Mouse (Mus musculus) midbrain, embryonic 15.5 days (tissue): ENCODE data around the gene Abr. TPM values are rescaled to one million over a fixed set of nuclear protein-coding genes. Genes with fewer than 3 reads are reported as not detected.

Source experiments
- ATAC-seq: fragments of 200-750 bp; cut with Nextera tagmentation; replicated peaks from 2 replicates; pipeline ENCODE4 v1.8.0; 2017; ENCODE audit warnings: moderate TSS enrichment
- H3K27ac ChIP-seq: fragments of 300-500 bp; sonication (generic); 2 replicates; pipeline ENCODE4 v1.5.1; 2015; ENCODE audit warnings: mild to moderate bottlenecking, inconsistent platforms
- H3K27me3 ChIP-seq: fragments of 300-500 bp; sonication (generic); replicated peaks from 2 replicates; pipeline ENCODE4 v1.6.1; 2015; ENCODE audit warnings: inconsistent platforms
- H3K36me3 ChIP-seq: fragments of 300-500 bp; sonication (generic); replicated peaks from 2 replicates; pipeline ENCODE4 v1.6.1; 2015; ENCODE audit warnings: inconsistent platforms
- H3K4me1 ChIP-seq: fragments of 300-500 bp; sonication (generic); 2 replicates; pipeline ENCODE4 v1.6.1; 2015; ENCODE audit warnings: inconsistent platforms
- H3K4me2 ChIP-seq: fragments of 300-500 bp; sonication (generic); 2 replicates; pipeline ENCODE4 v1.6.1; 2015; ENCODE audit warnings: inconsistent platforms, mild to moderate bottlenecking, moderate library complexity
- H3K4me3 ChIP-seq: fragments of 300-500 bp; sonication (generic); 2 replicates; pipeline ENCODE4 v1.5.1; 2015; ENCODE audit warnings: mild to moderate bottlenecking, inconsistent platforms
- H3K9ac ChIP-seq: fragments of 300-500 bp; sonication (generic); 2 replicates; pipeline ENCODE4 v1.6.1; 2015; ENCODE audit warnings: mild to moderate bottlenecking, inconsistent platforms
- H3K9me3 ChIP-seq: fragments of 300-500 bp; sonication (generic); 2 replicates; pipeline ENCODE4 v1.6.1; 2016; ENCODE audit warnings: inconsistent platforms
- WGBS: fragments of 180-500 bp; shearing (Covaris S2); methylation state at CpG from one replicate; pipeline ENCODE4 v1.1.7; 2015; ENCODE audit warnings: mixed read lengths; 5-methylcytosine and 5-hydroxymethylcytosine counted together
- polyA plus RNA-seq: library from polyadenylated mRNA; unstranded; fragments of >200 nt; fragmentation: Nextera tagmentation; extraction: Ambion mirVana; gene quantifications from 2 replicates; pipeline ENCODE4 v1.2.1, GENCODE M21; 2015

The Abr gene
- polyA plus RNA-seq, 1 experiment from 2014 or later: 127 TPM

DNA sequence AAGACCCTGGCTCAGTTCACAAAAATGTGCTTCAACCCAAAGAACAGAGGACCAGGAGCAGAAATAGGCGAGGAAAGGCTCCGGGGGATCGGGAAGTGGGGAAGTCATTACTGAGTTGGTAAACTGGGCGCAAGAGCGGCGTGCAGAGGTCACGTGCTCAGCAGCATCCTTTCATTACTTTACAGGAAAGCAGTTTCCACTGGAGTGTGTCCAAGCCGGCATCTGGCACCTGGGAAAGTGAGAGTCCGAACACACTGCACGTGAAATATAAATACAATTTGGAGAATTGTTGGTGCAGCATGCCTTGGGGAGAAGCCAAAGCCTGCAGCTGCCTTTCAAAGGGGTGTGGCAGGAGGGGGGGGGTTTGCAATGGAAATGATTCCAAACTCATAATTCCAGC is 220.7 kb downstream of the Abr start:
- 0 out of 2 replicates have a peak, but pooled peaks cover 7% of the 10 kb centered on the region for H3K27me3 ChIP-seq
- no peaks in the 10 kb centered on the region for H3K9me3 ChIP-seq
- H3K4me3 ChIP-seq: no peak overlapping the region
- H3K27ac ChIP-seq: no peak overlapping the region
- peaks cover 19% of the 10 kb centered on the region for H3K4me1 ChIP-seq
- ATAC-seq: no peak
- no peak overlapping the region for H3K9ac ChIP-seq
- H3K4me2 ChIP-seq: no peak overlapping the region
- 70% methylated on average over 10 of the region's 10 CpGs for WGBS
- no peaks in the 10 kb centered on the region for H3K36me3 ChIP-seq

DNA sequence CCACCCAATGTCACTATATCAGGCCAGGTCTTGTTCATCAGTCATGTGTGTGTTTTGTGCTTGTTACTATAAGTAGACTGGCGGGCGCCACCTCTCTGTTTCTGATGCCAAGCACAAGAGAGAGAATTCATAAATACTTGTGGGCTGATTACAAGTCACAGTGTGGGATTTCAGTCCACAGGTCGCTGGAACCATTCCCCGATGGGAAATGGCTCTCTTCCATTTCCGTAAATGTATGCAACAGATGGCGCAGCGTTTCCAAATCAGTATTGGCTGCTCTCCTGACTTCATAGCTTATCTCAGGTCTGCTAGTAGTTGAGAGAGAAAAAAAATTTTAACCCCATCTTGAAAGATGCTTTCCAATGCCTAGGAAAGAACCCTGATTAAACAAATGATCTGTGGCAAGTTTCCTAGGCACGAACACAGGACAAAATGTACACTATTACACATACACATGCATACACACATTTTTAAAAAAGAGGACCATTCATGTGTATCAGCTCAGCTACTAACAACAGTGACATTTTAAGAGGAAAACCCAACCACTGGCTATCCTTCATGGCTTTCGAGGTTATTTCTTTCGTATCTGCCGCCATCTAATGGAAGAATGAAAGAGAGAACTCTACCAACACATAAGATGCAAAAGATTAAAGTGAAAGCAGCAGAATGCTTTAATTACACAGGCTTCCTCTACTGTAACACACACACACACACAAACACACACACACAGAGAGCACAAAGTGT is 222.4 kb downstream of the Abr start:
- WGBS: 9% methylated on average over 11 of the region's 11 CpGs
- Histone ChIP-seq H3K4me2 (peak overlapping the region; percentile 95), H3K36me3 (no peaks in the 10 kb centered on the region), H3K27me3 (no peaks in the 10 kb centered on the region), H3K27ac (peak overlapping the region; percentile 83; the same call in 1 of the 2 replicates), H3K4me3 (peak overlapping the region; percentile 74; the same call in 1 of the 2 replicates), H3K4me1 (peaks cover 19% of the 10 kb centered on the region), H3K9ac (no peak overlapping the region; the same call in 1 of the 2 replicates), H3K9me3 (no peaks in the 10 kb centered on the region)
- 0 out of 2 replicates have a peak, but pooled peaks have one; percentile 35 for ATAC-seq

DNA sequence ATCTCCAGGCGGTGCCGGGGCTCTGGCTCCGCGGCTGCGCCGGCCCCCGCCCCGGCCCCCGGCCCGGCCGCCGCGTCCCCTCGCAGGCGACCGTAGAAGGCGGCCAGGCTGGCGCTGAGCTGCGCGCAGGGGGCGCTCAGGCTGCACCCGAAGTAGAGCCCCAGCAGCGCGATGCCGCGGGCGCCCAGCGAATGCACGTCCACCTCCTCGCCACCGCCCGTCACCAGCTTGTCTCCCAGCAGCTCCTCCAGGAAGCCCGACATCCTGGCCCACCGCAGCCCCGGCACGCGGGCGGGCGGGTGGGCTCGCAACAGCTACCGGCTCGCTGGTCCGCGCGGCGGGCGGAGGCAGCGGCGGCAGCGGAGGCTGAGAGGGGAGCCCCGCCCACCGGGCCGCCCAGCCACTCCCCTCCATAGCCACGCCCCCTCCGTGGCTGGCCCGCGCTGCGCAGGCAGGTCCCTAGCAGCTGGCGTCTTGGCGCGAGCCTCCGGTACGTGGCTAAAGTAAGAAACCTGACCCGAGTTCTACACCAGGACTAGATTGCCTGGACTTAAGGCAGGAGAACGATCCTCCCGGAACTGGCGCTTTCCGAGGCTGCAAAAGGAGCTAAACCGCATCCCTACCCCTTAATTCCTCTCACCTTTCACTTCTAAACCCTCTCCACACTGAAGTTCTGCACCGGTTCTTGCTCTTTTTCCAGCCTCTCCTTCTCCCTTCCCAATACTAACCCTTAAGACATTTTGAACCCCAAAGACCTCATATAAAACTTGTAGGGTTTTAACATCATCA is 223.1 kb downstream of the Abr start, which contains the start of gene Nxn:
Gene Nxn, minus strand, starts transcription at position 343 of the 789 bp plus-strand sequence.
- Histone ChIP-seq H3K9ac (peak within 1 kb of the TSS; percentile 61), H3K4me3 (peak within 1 kb of the TSS; percentile 74), H3K27ac (peak within 1 kb of the TSS; percentile 83), H3K4me2 (peak within 1 kb of the TSS; percentile 95), H3K36me3 (no peaks in the 10 kb centered on the region), H3K4me1 (peaks cover 19% of the 10 kb centered on the region), H3K27me3 (no peaks in the 10 kb centered on the region), H3K9me3 (no peaks in the 10 kb centered on the region)
- ATAC-seq: peak; percentile 88
- 0% methylated on average over 59 of the region's 70 CpGs for WGBS

DNA sequence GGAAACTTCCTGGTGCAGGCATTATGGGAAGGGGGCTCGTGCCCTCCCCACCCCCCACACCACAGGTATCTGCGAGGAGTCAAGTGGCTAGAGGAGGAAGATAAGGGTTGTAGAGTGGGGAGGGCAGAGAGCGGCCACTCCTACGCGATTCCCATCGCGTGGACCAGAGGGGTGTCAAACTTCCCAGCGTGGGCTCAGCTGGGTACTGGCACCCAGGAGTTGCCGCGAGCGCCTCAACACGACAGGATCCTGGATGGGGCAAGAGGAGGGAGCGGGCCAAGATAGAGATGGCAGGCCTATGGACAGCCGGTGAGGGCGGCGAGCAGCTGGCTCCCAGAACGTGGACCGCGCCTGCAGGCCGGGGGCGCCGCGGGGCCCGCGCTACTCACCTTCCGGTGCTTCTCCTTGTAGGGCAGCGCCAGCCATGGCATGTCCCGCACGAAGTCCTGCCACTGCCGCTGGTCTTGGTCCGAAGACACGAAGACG is 223.8 kb downstream of the Abr start:
- Histone ChIP-seq H3K4me1 (peaks cover 19% of the 10 kb centered on the region), H3K9me3 (no peaks in the 10 kb centered on the region), H3K27ac (peak overlapping the region; percentile 83), H3K36me3 (no peaks in the 10 kb centered on the region), H3K4me2 (peak overlapping the region; percentile 95), H3K27me3 (no peaks in the 10 kb centered on the region), H3K4me3 (peak overlapping the region; percentile 74), H3K9ac (peak overlapping the region; percentile 61)
- under 1% methylated on average over 33 of the region's 33 CpGs for WGBS
- ATAC-seq: peak; percentile 70

DNA sequence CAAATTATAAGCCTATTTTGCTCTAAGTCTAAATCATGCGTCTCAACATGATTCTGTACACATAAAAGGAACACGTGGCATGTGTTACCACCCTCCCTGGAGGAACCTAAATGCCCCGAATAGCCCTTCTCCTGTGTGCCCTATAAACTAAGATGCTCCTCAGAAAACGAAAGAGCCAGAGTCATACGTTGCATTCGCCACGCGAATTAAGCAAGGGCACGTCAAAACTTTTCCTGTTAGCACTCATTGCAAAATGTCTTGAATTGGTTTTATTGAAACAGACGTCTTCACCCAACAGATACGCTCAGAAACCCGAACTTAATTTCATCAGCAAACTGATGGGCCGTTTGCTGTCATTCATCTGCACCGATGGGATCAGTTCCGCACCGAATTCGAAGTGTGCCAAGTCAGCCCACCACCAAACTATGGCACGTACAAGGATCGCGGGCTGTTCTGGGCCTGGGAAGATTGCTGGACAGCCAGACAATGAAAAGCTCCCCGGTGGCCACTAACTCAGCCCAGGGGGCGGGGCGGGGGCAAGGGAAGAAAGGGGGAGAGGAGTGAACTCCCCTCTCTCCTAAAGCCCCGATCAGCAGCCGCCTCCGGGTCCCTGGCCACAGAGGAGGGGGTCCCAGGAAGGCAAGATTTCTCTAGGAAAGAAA is 224.3 kb downstream of the Abr start:
- H3K9ac ChIP-seq: peak overlapping the region; percentile 61
- under 1% methylated on average over 26 of the region's 26 CpGs for WGBS
- H3K4me2 ChIP-seq: peak overlapping the region; percentile 95
- no peaks in the 10 kb centered on the region for H3K27me3 ChIP-seq
- ATAC-seq: peak; percentile 24
- H3K36me3 ChIP-seq: no peaks in the 10 kb centered on the region
- H3K27ac ChIP-seq: peak overlapping the region; percentile 83
- H3K4me1 ChIP-seq: peaks cover 19% of the 10 kb centered on the region
- H3K4me3 ChIP-seq: peak overlapping the region; percentile 74
- H3K9me3 ChIP-seq: no peaks in the 10 kb centered on the region

DNA sequence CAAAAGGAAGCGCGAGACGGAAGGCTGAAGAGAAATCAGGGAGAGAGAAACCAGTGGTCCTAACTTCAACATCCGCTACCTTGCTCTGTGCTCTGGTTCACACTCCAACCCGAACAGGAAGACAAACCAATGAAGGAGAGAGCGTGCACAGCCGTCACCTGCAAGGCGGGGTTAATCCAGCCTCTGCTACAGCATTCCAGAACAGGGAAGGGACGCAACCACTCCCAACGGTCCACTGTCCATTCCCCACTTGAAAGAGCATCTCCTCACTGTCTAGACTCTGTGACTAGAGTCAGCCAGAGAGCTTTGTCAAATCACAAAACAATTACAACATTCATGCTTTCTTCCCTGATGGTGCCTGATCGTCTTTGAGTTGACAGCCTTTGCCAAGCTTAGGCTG is 229.1 kb downstream of the Abr start:
- WGBS: 90% methylated on average over 11 of the region's 11 CpGs
- Histone ChIP-seq H3K36me3 (no peaks in the 10 kb centered on the region), H3K9ac (no peak overlapping the region), H3K27me3 (no peaks in the 10 kb centered on the region), H3K4me1 (peaks cover 19% of the 10 kb centered on the region), H3K4me3 (no peak overlapping the region), H3K4me2 (no peak overlapping the region), H3K27ac (no peak overlapping the region), H3K9me3 (no peaks in the 10 kb centered on the region)
- ATAC-seq: no peak

DNA sequence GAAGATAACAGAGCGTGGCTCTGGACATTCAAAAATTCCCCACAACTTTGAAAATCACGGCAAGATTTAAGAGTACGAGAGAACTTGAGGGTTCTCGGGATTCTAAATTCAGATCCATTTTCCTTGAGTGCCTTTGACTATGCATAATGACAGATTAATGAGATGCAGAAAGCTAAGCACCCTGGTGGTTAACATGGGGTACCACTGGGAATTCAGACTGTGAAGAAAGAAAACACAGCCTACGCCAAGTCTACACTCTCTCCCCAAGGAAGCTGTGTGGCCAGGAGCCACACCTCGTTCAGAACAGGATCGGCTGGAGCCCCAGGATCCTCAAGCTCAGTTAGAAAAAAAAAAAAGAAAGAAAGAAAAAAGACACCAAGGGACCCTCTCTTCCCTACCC is 229.6 kb downstream of the Abr start:
- no peaks in the 10 kb centered on the region for H3K36me3 ChIP-seq
- ATAC-seq: no peak
- H3K27me3 ChIP-seq: no peaks in the 10 kb centered on the region
- H3K9ac ChIP-seq: no peak overlapping the region
- H3K27ac ChIP-seq: no peak overlapping the region
- no peak overlapping the region for H3K4me3 ChIP-seq
- H3K4me2 ChIP-seq: no peak overlapping the region
- WGBS: 76% methylated on average over 7 of the region's 7 CpGs
- no peaks in the 10 kb centered on the region for H3K9me3 ChIP-seq
- peaks cover 14% of the 10 kb centered on the region for H3K4me1 ChIP-seq

DNA sequence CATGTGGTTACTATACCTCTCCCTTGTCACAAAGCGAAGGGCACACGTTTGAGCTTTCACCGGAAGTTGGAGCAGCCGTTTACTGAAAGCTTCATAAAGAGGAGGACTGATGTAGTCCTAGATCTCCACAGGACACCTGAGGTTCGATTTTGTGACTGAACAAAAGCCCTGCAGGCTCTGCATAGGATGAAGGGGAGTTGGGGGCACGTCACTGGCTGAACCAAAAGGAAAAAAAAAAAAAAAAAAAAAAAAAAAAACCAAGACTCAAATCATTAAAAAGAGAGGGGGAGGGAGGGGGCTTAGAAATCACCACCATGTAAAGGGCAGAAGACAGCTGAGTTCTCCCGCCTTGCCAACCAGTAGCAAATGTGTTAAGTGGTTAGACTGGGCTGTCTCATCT is 233.4 kb downstream of the Abr start:
- H3K4me2 ChIP-seq: peak overlapping the region; percentile 22
- ATAC-seq: no peak
- H3K4me1 ChIP-seq: peaks cover 24% of the 10 kb centered on the region
- no peaks in the 10 kb centered on the region for H3K36me3 ChIP-seq
- H3K9me3 ChIP-seq: no peaks in the 10 kb centered on the region
- 11% methylated on average over 7 of the region's 7 CpGs for WGBS
- H3K27ac ChIP-seq: no peak overlapping the region
- no peak overlapping the region for H3K9ac ChIP-seq
- no peak overlapping the region for H3K4me3 ChIP-seq
- H3K27me3 ChIP-seq: no peaks in the 10 kb centered on the region

DNA sequence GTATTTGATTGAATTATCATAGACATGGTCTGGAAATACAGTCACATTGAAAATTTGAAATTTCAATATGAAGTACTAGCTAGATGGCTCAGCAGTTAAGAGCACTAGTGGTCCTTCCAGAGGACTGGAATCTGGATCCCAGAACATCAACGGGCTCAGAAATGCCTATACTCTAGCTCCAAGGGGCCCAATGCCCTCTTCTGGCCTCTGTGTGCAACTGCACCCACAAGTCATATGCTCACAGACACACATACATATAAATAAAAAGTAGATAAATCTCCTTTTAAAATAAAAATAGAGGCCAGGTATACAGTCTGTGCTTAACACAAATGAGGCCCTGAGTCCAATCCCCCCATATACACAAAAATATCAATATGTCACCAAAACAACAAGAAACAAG is 235.0 kb downstream of the Abr start:
- Histone ChIP-seq H3K27me3 (no peaks in the 10 kb centered on the region), H3K4me2 (no peak overlapping the region), H3K9me3 (no peaks in the 10 kb centered on the region), H3K9ac (no peak overlapping the region), H3K36me3 (no peaks in the 10 kb centered on the region), H3K27ac (no peak overlapping the region), H3K4me3 (no peak overlapping the region), H3K4me1 (peaks cover 36% of the 10 kb centered on the region)
- WGBS: 75% methylated on average over 1 of the region's 1 CpGs
- ATAC-seq: no peak

DNA sequence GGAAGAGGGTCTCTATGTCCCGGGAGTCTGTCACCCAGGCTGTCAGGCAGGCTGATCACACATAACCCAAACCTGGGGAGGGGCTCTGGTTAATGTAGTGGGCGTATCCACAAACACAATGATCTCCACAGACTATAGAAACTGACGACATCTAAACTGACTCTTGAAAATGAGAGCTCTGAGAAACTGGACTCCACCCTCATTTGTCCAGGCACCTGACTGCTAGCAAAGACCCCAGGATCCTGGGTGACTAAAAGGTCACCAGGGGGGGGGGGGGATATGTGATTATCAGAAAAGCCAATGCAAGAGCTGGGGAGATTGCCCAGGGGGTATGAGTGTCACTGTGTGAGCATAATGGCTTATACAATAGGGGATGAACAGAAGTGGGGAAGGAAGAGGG is 236.4 kb downstream of the Abr start:
- 32% methylated on average over 3 of the region's 3 CpGs for WGBS
- H3K27me3 ChIP-seq: no peaks in the 10 kb centered on the region

DNA sequence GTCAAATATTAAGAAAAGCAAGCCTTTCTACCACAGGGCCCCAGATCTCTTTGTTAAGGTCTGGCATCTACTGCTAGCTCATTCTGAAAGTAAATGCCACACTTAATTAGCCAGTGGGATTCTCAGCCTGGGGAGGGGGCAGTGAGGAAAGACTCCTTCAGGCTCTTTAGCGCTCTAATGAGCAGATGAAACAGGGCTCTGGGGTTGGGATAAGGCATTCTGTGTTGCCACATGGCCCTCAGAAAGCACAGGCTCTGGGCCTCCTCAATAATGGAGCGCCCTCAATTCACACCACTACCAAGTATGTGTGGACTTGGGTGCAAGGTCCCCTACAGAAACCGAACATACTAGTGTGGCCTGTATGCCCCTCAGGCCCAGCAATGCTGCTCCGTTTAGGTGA is 237.1 kb downstream of the Abr start:
- WGBS: 45% methylated on average over 4 of the region's 4 CpGs
- Histone ChIP-seq H3K4me2 (no peak overlapping the region), H3K4me1 (peaks cover 38% of the 10 kb centered on the region), H3K9ac (no peak overlapping the region), H3K27me3 (no peaks in the 10 kb centered on the region), H3K9me3 (no peaks in the 10 kb centered on the region), H3K4me3 (no peak overlapping the region), H3K27ac (no peak overlapping the region), H3K36me3 (no peaks in the 10 kb centered on the region)
- no peak for ATAC-seq

More for the DNA sequence above, 236.4 kb downstream of the Abr start:
- no peaks in the 10 kb centered on the region for H3K36me3 ChIP-seq
- no peak for ATAC-seq
- no peak overlapping the region for H3K4me3 ChIP-seq
- no peak overlapping the region for H3K9ac ChIP-seq
- no peaks in the 10 kb centered on the region for H3K9me3 ChIP-seq
- H3K4me1 ChIP-seq: peaks cover 36% of the 10 kb centered on the region
- no peak overlapping the region for H3K27ac ChIP-seq
- no peak overlapping the region for H3K4me2 ChIP-seq

DNA sequence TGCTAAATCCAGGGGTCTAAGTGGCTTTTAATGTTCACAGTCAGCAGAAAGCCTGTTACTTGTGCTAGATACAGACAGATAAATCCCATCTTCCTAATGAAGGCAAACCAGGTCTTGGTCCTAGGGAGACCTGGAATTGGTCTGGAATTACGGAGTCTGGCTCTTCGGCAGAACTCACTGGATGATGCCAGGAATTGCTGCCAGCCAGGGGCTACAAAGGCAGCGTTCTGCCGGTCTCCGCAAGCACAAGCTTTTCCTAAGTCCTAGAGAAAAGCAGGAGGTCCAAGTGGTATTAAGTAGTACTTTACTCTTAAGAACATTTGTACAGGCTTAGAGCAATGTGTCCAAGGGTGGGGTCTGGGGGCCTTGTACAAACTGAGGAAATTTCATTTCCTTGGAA is 237.8 kb downstream of the Abr start:
- Histone ChIP-seq H3K9me3 (no peaks in the 10 kb centered on the region), H3K4me1 (peaks cover 37% of the 10 kb centered on the region), H3K36me3 (no peaks in the 10 kb centered on the region), H3K27me3 (no peaks in the 10 kb centered on the region), H3K9ac (no peak overlapping the region), H3K4me3 (no peak overlapping the region), H3K27ac (0 out of 2 replicates have a peak overlapping the region, but pooled peaks have one; percentile 11), H3K4me2 (no peak overlapping the region)
- ATAC-seq: no peak
- 52% methylated on average over 5 of the region's 5 CpGs for WGBS
